Mouse (Mus musculus): ENCODE data around the gene Exph5. TPM values are rescaled to one million over a fixed set of nuclear protein-coding genes. Genes with fewer than 3 reads are reported as not detected.

The Exph5 gene
- 0.79 TPM for polyA plus RNA-seq (2017; shearing (Covaris generic))

GRCm38 (mm10) chr9:53301269-53301720 is at the start of gene Exph5:
Gene Exph5 (plus strand): TSS chr9:53301670.

GRCm38 (mm10) chr9:53383951-53384866 is 82.7 kb downstream of the Exph5 start, which contains the start of gene Kdelc2:
Gene Kdelc2 (plus strand): TSS chr9:53384025.

GRCm38 (mm10) chr9:53402291-53402711 is 100.8 kb downstream of the Exph5 start, which contains the start of gene 4930550C14Rik:
Gene 4930550C14Rik (plus strand): TSS chr9:53402325.

Other genes starting within 250 kb of the Exph5 start
- gene Ddx10, start 53.6 kb upstream of the Exph5 start, polyA plus RNA-seq (2017; shearing (Covaris generic)) = 56.0 TPM
- gene Kdelc2, start 82.4 kb downstream of the Exph5 start, polyA plus RNA-seq (2017; shearing (Covaris generic)) = 1.6 TPM
- gene 4930550C14Rik, start 100.7 kb downstream of the Exph5 start, polyA plus RNA-seq (2017; shearing (Covaris generic)) = 0.51 TPM
- 22.6 TPM for gene Atm, start 235.1 kb downstream of the Exph5 start, polyA plus RNA-seq (2017; shearing (Covaris generic))
- gene Npat, start 235.4 kb downstream of the Exph5 start, polyA plus RNA-seq (2017; shearing (Covaris generic)) = 19.3 TPM

All from effector memory CD4-positive, alpha-beta T cell, adult 5 months (primary cell).